Mouse (Mus musculus) kidney, adult 2 months (tissue): Measurements from ENCODE around the gene Car14.

Experiments used
- CTCF ChIP-seq: fragments of 200-500 bp; conservative IDR thresholded peaks from 2 replicates; pipeline ENCODE4 v1.5.1; 2011; ENCODE audit warnings: low read depth, mild to moderate bottlenecking, control low read depth, low read length, moderate library complexity, mixed read lengths; ENCODE audit not compliant: insufficient read depth, insufficient read length
- POLR2A ChIP-seq: fragments of 200-500 bp; IDR thresholded peaks from one replicate; pipeline ENCODE4 v1.6.1; 2011; ENCODE audit warnings: low read depth, low read length, control low read depth

DNA sequence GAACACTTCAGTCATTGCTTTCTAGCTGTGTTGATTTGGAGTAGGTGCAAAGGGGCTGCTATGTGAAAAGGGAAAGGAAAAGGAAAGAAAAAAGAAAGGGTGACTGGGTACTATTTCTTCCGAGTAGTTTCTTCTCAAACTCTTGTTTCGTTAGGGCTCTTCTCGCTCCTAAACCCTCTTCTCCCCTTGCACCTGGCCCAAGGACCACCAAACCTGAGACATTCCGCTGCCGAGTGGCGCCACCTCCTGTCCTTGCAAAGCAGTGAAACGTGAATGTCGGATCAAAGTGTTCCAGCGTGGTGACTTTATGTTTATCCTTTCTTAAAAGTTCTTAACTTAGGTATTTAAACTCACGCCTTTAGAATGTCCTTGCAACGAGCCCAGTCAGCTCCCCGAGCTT, 2.4 kb upstream of the Car14 start:
- no peak for TF ChIP-seq POLR2A
- TF ChIP-seq CTCF, result peak; percentile 91
